Comparison of ENCODE assay signal across 10 mouse cellular contexts in the genomic region with DNA sequence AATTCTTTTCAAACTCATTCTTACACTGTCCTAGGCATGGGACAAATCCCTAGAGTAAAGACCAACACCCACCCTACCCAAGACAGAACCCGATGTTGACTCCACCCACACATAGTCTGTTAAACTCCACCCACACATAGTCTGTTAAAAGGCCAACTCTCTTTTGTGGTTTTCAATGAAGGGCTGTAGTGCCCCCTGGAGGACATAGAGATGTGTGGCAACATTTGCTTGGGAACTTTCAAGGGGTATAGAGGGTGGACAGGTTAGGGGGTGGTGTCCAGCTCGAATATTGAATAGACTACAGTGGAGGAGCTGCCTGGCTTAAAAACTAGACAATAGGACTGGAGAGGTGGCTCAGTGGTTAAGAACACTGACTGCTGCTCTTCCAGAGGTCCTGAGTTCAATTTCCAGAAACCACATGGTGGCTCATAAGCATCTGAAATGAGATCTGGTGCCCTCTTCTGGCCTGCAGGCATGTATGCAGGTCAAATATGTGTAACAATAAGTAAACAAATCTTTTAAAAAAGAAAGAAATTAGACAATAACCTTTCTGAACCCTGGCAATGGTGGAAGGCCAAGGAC. TPM values are rescaled to one million over a fixed set of nuclear protein-coding genes. Genes with fewer than 3 reads are reported as not detected.
A peak's percentile ranks its signal among the peaks of the same experiment; 100 is the strongest.
DNase-seq lines count a peak whose midpoint lies in the region; TF ChIP-seq lines count a peak whose summit lies in the region.
"Had no signal": no experiment of that assay in that cellular context is flagged by ENCODE, and none has a peak within 500 bp of the region (broad histone marks: within the 10 kb centered on the region; RNA-seq: fewer than 3 reads in every experiment).

No protein-coding gene starts in this region.

- H3K4me3 ChIP-seq in thymus, adult 2 months (ENCODE audit: control insufficient read depth, insufficient read depth, low read length): no peak overlapping the region
- H3K4me3 ChIP-seq: erythroblast, embryonic 14.5 days; midbrain, embryonic 12.5 days had no signal

- no peak for TF ChIP-seq CTCF in thymus, adult 2 months (IDR thresholded peaks at IDR 0.05; ENCODE audit: borderline replicate concordance, control insufficient read depth, extremely low read depth, insufficient read depth, low read length, poor library complexity)

- intact Hi-C loops in gastrocnemius, postnatal 14 days (cut with DNase I; ENCODE audit: low total_unique reads): loop anchor here (10.0 kb wide), 1 partner anchor 98 kb away; no protein-coding TSS in a partner anchor

- no peak for TF ChIP-seq POLR2A in thymus, adult 2 months (IDR thresholded peaks at IDR 0.05; ENCODE audit: control insufficient read depth, extremely low read depth, insufficient read depth, low read length, poor library complexity)

- H3K36me3 ChIP-seq in thymus, adult 2 months (ENCODE audit: control insufficient read depth, insufficient read depth, low read length): no peaks in the 10 kb centered on the region
- H3K36me3 ChIP-seq: midbrain, embryonic 12.5 days had no signal

- peak; percentile 22 for DNase-seq in gastrocnemius, adult 18-20 months (ENCODE audit: low spot score)
- no peak for DNase-seq in gastrocnemius, postnatal 14 days
- DNase-seq in thymus, adult 2 months: peak; percentile 20
- no peak for DNase-seq in thymus, postnatal 10 days (ENCODE audit: low spot score in 2 of 2)
- peak; percentile 30 for DNase-seq in kidney, postnatal 14 days
- DNase-seq in MN1 (ENCODE audit: low spot score): no peak
- no peak for DNase-seq in left cerebral cortex, adult 18-20 months (ENCODE audit: low spot score in 2 of 2)
- DNase-seq in cerebellum, postnatal 4 days (ENCODE audit: low spot score in 2 of 2): no peak

- H3K4me1 ChIP-seq in thymus, adult 2 months (replicated peaks; ENCODE audit: control insufficient read depth, insufficient read depth, low read length): peaks cover 24% of the 10 kb centered on the region
- H3K4me1 ChIP-seq: midbrain, embryonic 12.5 days had no signal

- 71% methylated on average over 2 of the region's 2 CpGs for WGBS in thymus, adult 2 months

- H3K27ac ChIP-seq in thymus, adult 2 months (ENCODE audit: control insufficient read depth, insufficient read depth, low read length): peak overlapping the region; percentile 95
- H3K27ac ChIP-seq: midbrain, embryonic 12.5 days had no signal

- H3K27me3 ChIP-seq in thymus, adult 2 months (ENCODE audit: control insufficient read depth, insufficient read depth, low read length): no peaks in the 10 kb centered on the region
- H3K27me3 ChIP-seq: midbrain, embryonic 12.5 days had no signal

RNA-seq across cellular contexts. Expression of a gene that starts 48.4 kb away (rescaled TPM):
- 10 to 100 TPM; 25.8 to 28.3 TPM for total RNA-seq in gastrocnemius, adult 18-20 months (2021)
- 10 to 100 TPM; 25.3 to 27.7 TPM for total RNA-seq in gastrocnemius, postnatal 14 days (2021)
- 16.2 and 18.9 TPM in 2 replicates for polyA plus RNA-seq in thymus, adult 2 months (2012; rRNA removed)
- 10 to 100 TPM; 17.8 to 18.2 TPM for total RNA-seq in left cerebral cortex, adult 18-20 months (2021)

RNA-seq across cellular contexts. Expression of a gene that starts 48.7 kb away (rescaled TPM):
- under 1 TPM; 0.55 to 0.57 TPM for total RNA-seq in gastrocnemius, adult 18-20 months (2021)
- total RNA-seq in gastrocnemius, postnatal 14 days (2021): 1 to 10 TPM; 1.9 to 2.1 TPM
- 20.5 and 22.7 TPM in 2 replicates for polyA plus RNA-seq in thymus, adult 2 months (2012; rRNA removed)
- 1 to 10 TPM; 1.0 to 2.0 TPM for total RNA-seq in left cerebral cortex, adult 18-20 months (2021)

Comparison
In these comparisons a context has a peak if more than half of its experiments do, and no peak if none do; other contexts are left out.
1. DNase-seq: peak in gastrocnemius, adult 18-20 months (single experiment), thymus, adult 2 months (single experiment) and kidney, postnatal 14 days (single experiment); none in gastrocnemius, postnatal 14 days (single experiment), thymus, postnatal 10 days (0 of 2), MN1 (single experiment), left cerebral cortex, adult 18-20 months (0 of 2) and cerebellum, postnatal 4 days (0 of 2).